Mouse (Mus musculus) MN1 (cell line): ENCODE data around the gene Dcpp3.
"Not testable (repeated sequence)": the region's sequence is repeated elsewhere in the genome, so short reads cannot be mapped to it uniquely, and the experiment has no call there.

Source experiments
- DNase-seq: peaks from one replicate; pipeline ENCODE4 v3.0.0-alpha.2; 2016; ENCODE audit warnings: low spot score

Gene Dcpp3

GRCm38 (mm10) chr17:23917158-23917557, at the start of gene Dcpp3:
TSS of gene Dcpp3 (plus strand) at chr17:23917458.
- DNase-seq, result not testable (repeated sequence)

DNA sequence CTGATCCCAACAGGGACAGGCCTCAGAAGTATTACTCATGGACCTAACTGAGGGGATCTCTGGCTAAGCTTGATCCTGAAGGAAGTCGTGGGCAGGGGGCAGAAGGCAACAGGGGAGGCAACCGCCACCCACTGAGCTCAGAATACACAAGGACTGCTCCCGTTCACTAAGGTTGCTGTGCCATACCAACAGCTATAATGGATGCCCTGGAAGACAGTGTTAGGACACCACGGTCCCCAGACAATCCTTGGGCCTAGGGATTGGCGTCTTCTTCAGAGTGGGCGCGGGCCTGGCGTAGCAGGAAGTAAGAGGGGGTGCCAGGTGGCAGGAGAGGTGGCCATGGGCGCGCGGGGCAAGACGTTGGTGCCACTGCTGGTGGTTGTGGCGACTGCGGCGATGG, 49.5 kb upstream of the Dcpp3 start, which contains the start of gene Prss21:
TSS of gene Prss21 (plus strand) at position 301 of the 400 bp plus-strand sequence.
- DNase-seq, result no peak

DNA sequence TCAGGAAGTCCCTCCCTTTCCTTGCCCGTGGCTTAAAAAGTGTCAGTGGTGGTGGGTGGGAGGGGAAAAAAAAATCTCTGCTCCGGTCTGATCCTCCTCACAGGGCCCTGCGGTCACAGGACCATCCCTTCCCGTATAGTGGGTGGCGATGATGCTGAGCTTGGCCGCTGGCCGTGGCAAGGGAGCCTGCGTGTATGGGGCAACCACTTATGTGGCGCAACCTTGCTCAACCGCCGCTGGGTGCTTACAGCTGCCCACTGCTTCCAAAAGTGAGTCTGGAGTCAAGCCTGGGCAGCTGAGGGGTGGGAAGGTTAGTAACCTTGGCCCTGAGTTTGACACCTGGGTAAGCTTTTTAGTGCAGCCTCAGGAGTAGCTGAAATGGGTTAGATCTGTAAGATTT, 48.7 kb upstream of the Dcpp3 start:
- DNase-seq, result no peak

DNA sequence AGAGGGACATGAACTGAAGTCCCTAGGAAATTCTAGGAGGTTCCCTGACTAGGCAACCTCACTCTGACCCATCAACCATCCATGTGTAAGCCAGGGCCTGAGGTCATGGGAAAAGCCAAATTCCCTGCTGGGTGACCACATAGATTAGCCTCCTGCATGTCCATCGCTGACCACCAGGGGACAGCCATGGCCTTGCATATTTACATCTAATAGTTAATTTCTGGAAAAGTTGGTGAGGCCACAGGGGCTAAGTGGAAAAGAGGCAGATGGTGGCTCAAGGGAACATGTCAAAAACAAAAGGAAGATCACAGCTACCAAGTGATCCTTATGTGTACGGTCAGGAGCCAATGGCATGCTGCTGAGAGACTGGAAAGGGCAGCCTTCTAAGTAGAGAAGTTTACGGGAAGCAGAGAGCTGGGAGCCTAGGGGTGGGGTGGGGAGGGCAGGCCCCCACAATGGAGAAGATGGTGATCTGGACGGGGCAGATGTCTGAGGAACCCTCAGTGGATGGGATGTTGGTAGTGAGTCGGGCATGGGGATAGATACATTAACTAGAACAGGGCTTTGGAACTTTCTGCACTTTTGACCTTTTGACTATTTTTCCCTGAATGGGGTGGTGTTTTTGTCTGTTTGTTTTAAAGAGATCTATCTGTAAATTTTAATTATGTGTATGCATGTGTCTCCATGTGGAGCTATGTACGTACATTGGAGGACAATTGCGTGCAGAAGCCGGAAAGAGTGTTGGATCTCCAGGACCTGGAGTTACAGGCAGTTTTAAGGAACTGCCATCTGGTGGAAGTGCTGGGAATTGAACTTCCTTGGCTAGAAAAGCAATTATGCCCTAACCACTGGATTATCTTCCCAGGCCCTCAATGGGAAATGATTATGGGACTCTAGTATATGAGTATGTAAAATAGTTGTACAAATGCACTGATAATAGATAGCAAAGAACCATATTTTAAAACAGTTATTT, 43.1 kb upstream of the Dcpp3 start:
- DNase-seq, result peak; percentile 75

GRCm38 (mm10) chr17:23876741-23877140, 40.5 kb upstream of the Dcpp3 start:
- no peak for DNase-seq

- no peak for DNase-seq
Observed at GRCm38 (mm10) chr17:23877166-23877565, 40.1 kb upstream of the Dcpp3 start.

- not testable (repeated sequence) for DNase-seq
Observed at GRCm38 (mm10) chr17:23880576-23880975, 36.7 kb upstream of the Dcpp3 start, which contains the start of the genes Dcpp1 and Dcpp2. TSS of gene Dcpp1 (plus strand) at chr17:23880876. TSS of gene Dcpp2 (plus strand) at chr17:23880880.

DNA sequence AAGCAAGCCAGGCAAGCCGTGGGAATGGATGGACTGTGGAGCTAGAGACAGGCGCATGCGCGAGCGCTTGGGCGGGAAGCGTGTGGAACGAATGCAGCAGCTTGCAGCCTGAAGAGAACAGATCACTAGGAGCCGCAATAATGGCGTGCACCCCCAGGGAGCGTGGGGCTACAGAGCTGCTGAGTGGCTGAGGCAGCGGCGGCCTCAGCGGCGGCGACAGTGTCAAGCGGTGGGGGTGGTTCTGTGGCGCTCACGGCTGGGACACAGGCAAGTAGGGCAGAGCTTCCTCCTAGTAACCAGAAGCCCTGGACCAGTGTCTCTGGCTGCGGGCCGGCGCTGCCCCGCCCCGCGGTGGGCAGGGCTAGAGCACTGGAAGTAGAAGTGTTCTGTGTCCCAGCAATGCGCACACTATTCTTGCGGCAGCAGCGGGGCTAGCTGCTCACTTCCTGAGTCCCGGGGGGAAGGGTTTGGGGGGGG, 7.3 kb downstream of the Dcpp3 start:
- peak; percentile 93 for DNase-seq

GRCm38 (mm10) chr17:23925090-23925493, 7.8 kb downstream of the Dcpp3 start:
- peak; percentile 86 for DNase-seq

DNA sequence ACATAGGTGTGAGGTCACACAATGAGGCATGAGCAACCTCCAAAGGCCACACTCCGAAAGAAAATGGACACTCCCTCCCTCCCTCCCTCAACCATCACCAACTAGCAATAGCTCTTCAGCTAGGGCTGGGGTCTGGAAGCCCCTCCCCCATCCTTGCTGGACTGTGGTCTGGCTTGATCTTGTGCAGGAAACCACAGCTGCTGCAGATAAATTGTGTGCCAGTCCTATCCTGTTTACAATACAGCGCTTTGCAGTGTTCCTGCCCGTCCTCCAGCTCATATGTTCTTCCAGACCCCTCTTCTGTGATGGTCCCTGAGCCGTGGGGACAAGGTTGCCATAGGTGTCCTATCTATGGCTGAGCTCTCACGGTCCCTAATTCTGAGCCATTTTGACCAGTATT, 13.9 kb downstream of the Dcpp3 start:
- no peak for DNase-seq

DNA sequence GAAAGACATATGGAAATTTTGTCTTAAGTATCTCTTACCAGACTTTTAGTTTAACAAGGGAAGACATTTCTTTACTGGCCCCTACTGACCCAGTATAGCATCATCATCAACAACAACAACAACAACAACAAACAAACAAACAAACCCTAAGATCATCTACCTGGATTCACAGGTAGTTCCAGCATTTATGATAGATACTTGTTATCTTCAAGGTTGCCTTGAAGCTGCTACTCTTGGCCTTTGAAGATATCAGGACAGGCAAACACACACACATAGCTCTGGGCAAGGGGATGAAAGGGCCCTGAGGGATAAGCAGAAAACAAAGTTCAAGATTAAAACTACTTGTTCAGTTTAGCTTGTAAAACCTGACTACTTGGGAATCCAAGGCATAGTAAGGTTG, 24.1 kb downstream of the Dcpp3 start, which contains the start of gene Sbp:
TSS of gene Sbp (plus strand) at position 301 of the 400 bp plus-strand sequence.
- no peak for DNase-seq

GRCm38 (mm10) chr17:23947486-23947885, 30.2 kb downstream of the Dcpp3 start:
- not testable (repeated sequence) for DNase-seq

DNA sequence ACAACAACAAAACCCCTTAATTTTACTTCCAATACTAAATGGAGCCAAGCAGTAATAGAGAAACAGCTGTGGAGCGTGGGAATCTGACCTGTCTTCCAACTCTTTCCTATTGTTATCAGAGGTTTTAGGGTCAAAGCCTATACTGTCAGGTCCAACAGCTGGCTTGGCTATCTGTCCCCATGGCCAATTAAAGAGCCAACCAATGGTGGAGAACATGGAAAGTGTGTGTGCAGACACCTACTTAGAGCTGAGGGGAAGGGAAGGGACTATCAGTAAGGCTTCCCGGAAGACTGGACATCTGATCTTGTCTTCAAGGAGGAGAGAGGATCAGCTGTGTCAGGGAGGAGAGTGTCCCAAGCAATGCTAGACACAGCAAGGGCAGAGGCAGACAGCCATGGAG, 31.8 kb downstream of the Dcpp3 start:
- DNase-seq, result no peak

DNA sequence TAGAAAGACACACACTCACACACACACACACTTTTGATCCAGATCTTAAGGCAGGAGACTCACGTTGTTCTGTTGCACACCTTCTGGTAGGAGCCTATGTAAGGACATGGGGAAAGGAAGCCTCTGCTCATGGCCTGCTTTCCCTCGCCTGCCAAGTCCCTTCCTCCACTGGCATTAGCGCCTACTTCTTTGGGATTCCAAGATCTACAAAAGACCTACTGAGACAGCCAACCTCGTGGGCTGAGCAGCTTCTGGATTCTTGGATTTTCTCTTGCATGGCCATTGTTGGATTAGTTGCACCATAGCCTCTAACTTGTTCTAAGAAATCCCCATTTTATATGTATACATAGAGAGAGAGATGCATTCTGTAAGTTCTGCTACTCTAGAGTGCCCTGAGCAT, 33.6 kb downstream of the Dcpp3 start:
- DNase-seq, result not testable (repeated sequence)

- no peak for DNase-seq
Observed at GRCm38 (mm10) chr17:23955174-23955573, 37.9 kb downstream of the Dcpp3 start, which contains the start of gene Sbpl. TSS of gene Sbpl (minus strand) at chr17:23955274.

DNA sequence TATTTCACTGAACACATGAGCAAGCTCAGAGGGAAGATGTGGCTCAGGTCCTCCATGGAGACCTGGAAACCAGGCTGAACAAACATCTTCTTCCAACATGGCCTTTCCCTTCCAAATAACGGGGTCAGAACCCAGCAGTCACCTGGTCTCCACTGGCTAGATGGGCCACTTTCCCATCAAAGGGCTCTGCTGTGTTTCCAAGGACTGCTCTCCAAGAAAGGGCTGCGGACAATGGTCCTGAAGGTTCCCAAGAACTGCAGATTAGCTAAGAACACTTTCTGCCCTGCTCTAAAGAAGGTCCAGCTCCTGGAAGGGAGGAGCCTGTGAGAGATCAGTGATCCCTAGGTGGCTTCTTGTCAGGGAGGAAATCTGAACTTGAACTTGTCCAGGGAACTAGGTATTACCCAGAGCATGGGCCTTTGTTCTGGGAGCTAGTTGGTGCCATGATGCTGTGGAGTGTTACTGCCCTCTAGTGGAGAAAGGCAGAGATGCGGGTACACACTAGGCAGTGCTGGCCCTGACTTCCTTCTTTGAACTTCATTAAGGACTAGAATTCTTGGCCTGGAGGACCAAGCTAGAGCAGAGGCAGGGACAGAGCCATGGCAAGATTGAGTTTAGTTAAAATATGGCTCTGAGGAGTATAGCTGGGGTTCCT, 43.0 kb downstream of the Dcpp3 start:
- DNase-seq, result peak; percentile 83

DNA sequence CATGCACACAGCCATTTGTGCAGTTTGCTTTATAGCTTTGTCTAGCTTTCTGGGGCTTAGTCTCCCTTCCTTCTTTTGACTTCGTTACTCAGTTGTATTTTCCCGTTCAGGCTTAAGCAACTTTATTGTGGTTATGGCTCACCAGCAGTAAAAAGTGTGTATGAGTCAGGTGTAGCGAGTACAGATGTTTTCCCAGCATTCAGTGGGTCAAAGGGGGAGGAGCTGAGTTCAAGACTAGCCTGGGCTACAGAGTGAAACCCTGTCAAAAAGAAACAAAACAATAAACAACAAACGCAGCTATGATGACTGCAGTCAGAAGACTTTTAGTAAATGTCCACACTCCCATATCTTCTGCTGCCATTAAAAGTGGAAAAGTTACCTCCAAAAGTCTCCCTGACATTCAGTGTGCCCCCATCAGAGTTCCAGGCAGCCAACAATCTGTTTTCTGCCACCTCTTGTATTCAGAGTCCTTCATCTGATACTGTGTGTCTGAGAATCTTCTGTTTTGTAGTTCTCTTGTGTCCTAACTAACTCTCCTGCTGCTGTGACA, 44.4 kb downstream of the Dcpp3 start:
- DNase-seq, result no peak

DNA sequence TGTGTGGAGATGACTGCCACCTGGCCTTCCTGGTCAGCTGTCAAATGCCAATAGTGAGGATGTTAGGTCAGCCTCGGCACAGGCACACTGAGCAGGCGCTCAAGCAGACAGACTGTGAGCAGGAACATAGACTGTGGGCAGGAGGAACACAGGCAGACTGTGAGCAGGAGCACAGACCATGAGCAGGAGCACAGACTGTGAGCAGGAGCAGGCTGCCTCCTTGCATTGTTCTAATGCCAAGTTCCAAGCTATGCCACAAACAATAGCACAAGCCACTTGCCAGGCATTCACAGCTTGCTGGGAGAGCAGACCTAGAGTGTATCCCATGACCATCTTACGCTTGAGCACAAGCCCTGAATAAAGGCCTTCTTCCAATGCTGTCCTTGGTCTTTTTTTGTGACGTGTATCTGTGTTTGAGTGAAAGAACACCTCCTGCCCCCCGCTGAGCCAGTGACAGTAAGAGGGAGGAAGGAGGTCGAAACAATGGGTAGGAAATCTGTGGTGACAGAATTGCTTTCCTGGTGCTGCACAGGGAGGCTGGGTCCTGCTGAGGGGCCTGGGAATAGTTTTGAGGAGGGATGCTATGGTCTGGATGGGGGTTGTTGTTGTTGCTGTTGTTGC, 48.7 kb downstream of the Dcpp3 start:
- DNase-seq, result no peak

- no peak for DNase-seq
Observed at GRCm38 (mm10) chr17:23966658-23967401, 49.6 kb downstream of the Dcpp3 start.

- no peak for DNase-seq
Observed at GRCm38 (mm10) chr17:23968780-23969179, 51.5 kb downstream of the Dcpp3 start.
